Mouse (Mus musculus): Measurements from ENCODE around the gene Lpar1.

DNA sequence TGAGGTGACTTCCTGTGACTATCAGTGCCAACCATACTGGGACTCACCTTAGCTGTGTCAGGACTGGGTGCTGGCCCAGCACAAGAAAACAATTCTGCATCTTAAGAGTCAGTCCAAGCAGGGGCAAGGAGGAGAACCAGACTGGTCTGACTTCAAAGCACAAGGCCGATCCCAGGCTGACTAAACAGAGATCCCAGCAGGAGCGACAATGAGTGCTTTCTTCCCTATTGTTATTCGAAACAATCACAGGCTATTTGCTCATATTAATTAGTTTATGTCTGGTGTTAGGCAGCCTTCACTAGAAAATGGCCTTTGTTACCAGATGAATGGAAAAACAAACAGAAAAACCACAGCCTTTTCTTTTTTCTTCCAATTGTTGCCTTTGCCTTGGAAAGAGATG lies 54.5 kb downstream of the Lpar1 start:
- TF ChIP-seq GATA1 (IDR thresholded peaks at IDR 0.05; ENCODE audit: borderline replicate concordance, low read length) = no peak
- no peak for TF ChIP-seq FLI1 (IDR thresholded peaks at IDR 0.05; ENCODE audit: low read length)

Measured in megakaryocyte, embryonic 14.5 days (primary cell).